In the genomic region with DNA sequence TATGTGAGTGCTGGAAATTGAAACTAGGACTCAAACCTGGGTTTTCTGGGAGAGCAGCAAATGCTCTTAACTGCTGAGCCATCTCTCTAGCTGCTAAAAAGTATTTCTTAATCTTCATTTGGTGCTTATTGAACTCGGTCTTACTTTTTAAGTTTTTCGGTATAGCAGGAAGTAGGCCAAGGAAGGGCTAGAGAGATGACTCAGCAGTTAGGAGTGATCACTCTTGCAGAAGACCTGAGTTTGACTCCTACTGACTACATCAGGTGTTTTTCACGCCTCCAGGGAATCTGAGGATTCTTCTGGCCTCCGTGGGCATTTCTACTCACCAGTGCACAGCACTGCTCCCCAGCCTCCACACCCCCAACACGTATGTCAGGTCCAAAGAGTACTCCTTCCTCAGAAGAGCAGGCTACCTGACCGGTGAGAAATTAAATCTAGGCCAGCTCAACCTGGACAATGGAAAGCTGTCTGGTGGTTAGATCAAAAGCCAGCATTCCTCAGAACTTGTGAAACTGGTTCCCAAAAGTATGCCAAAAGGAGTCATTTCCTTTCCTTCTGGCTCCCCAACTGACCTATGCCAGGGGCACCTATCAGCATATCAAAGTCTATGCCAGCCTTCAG, we compare ENCODE assay signal across 20 mouse cellular contexts. TPM values are rescaled to one million over a fixed set of nuclear protein-coding genes. Genes with fewer than 3 reads are reported as not detected.
DNase-seq lines count a peak whose midpoint lies in the region; ATAC-seq and TF ChIP-seq lines count a peak whose summit lies in the region.
"Had no signal": no experiment of that assay in that cellular context is flagged by ENCODE, and none has a peak within 500 bp of the region (broad histone marks: within the 10 kb centered on the region; RNA-seq: fewer than 3 reads in every experiment).

No protein-coding gene starts in this region.

- H3K4me2 ChIP-seq in kidney, embryonic 15.5 days = no peak overlapping the region
- no peak overlapping the region for H3K4me2 ChIP-seq in stomach, embryonic 16.5 days (ENCODE audit: low read depth, low read length)
- H3K4me2 ChIP-seq: forebrain, embryonic 15.5 days; heart, embryonic 15.5 days; liver, embryonic 13.5 days; midbrain, embryonic 15.5 days had no signal

- WGBS in kidney, embryonic 15.5 days = 80% methylated on average over 6 of the region's 6 CpGs
- 66% methylated on average over 6 of the region's 6 CpGs for WGBS in stomach, embryonic 16.5 days

- no peak overlapping the region for H3K9ac ChIP-seq in kidney, embryonic 15.5 days
- no peak overlapping the region for H3K9ac ChIP-seq in stomach, embryonic 16.5 days (ENCODE audit: low read length)
- H3K9ac ChIP-seq: forebrain, embryonic 15.5 days; heart, embryonic 15.5 days; liver, embryonic 13.5 days; midbrain, embryonic 15.5 days had no signal

- intact Hi-C loops in heart, postnatal 14 days (cut with DNase I) = no loop called here

- H3K27me3 ChIP-seq in kidney, embryonic 15.5 days = no peaks in the 10 kb centered on the region
- H3K27me3 ChIP-seq in stomach, embryonic 16.5 days (ENCODE audit: control insufficient read depth, insufficient read depth, low read length) = no peaks in the 10 kb centered on the region
- H3K27me3 ChIP-seq: forebrain, embryonic 15.5 days; heart, embryonic 15.5 days; liver, embryonic 13.5 days; midbrain, embryonic 15.5 days had no signal

- H3K4me3 ChIP-seq in kidney, embryonic 15.5 days (replicated peaks) = no peak overlapping the region
- no peak overlapping the region for H3K4me3 ChIP-seq in bone marrow macrophage, adult 2 months (ENCODE audit: insufficient read depth, low read length)
- no peak overlapping the region for H3K4me3 ChIP-seq in stomach, embryonic 16.5 days (replicated peaks; ENCODE audit: low read length)
- H3K4me3 ChIP-seq: embryonic facial prominence, embryonic 10.5 days; erythroblast, embryonic 14.5 days; forebrain, embryonic 15.5 days; heart, embryonic 15.5 days; hindbrain, embryonic 10.5 days; left cerebral cortex, adult 2 months; liver, embryonic 13.5 days; midbrain, embryonic 15.5 days had no signal

- peak overlapping the region; percentile 29; the same call in 1 of the 2 replicates for H3K27ac ChIP-seq in kidney, embryonic 15.5 days
- H3K27ac ChIP-seq in bone marrow macrophage, adult 2 months (ENCODE audit: insufficient read depth, low read depth, low read length) = peak overlapping the region; percentile 29; the same call in 1 of the 2 replicates
- H3K27ac ChIP-seq in stomach, embryonic 16.5 days (ENCODE audit: low read length) = peak overlapping the region; percentile 21
- H3K27ac ChIP-seq: embryonic facial prominence, embryonic 10.5 days; forebrain, embryonic 15.5 days; heart, embryonic 15.5 days; hindbrain, embryonic 10.5 days; kidney, postnatal 0 days; left cerebral cortex, adult 2 months; liver, embryonic 13.5 days; midbrain, embryonic 15.5 days had no signal

- no peak for TF ChIP-seq CTCF in bone marrow macrophage, adult 2 months (IDR thresholded peaks at IDR 0.05; ENCODE audit: low read depth, low read length)

- ATAC-seq in kidney, embryonic 15.5 days (replicated peaks; ENCODE audit: low FRiP score) = no peak
- peak; percentile 18; the same call in 1 of the 2 replicates for ATAC-seq in stomach, embryonic 16.5 days (ENCODE audit: insufficient read depth, low FRiP score)
- ATAC-seq: forebrain, embryonic 15.5 days; midbrain, embryonic 15.5 days had no signal

- H3K36me3 ChIP-seq in kidney, embryonic 15.5 days = no peaks in the 10 kb centered on the region
- H3K36me3 ChIP-seq in stomach, embryonic 16.5 days (ENCODE audit: control insufficient read depth, insufficient read depth, low read length) = no peaks in the 10 kb centered on the region
- H3K36me3 ChIP-seq: embryonic facial prominence, embryonic 10.5 days; forebrain, embryonic 15.5 days; heart, embryonic 15.5 days; hindbrain, embryonic 10.5 days; liver, embryonic 13.5 days; midbrain, embryonic 15.5 days had no signal

- 0 out of 2 replicates have a peak, but pooled peaks cover 6% of the 10 kb centered on the region for H3K9me3 ChIP-seq in kidney, embryonic 15.5 days (replicated peaks)
- 0 out of 2 replicates have a peak, but pooled peaks cover 4% of the 10 kb centered on the region for H3K9me3 ChIP-seq in stomach, embryonic 16.5 days (replicated peaks; ENCODE audit: control insufficient read depth, low read length)
- H3K9me3 ChIP-seq: forebrain, embryonic 15.5 days; heart, embryonic 15.5 days; hindbrain, embryonic 10.5 days; liver, embryonic 13.5 days; midbrain, embryonic 15.5 days had no signal

- TF ChIP-seq POLR2A in bone marrow macrophage, adult 2 months (IDR thresholded peaks at IDR 0.05; ENCODE audit: borderline replicate concordance, low read depth, low read length) = no peak

- no peak for DNase-seq in kidney, adult 11 months
- peak; percentile 23 for DNase-seq in testis, postnatal 10 days (ENCODE audit: low spot score)
- DNase-seq in testis, postnatal 14 days (ENCODE audit: low spot score) = no peak
- no peak for DNase-seq in heart, postnatal 14 days
- DNase-seq in layer of hippocampus, adult 18-20 months (ENCODE audit: low spot score in 2 of 2) = no peak
- DNase-seq: cerebellum, adult 18-20 months; liver, embryonic 13.5 days; retina, postnatal 1 day; thymus, postnatal 14 days had no signal

- peaks cover 27% of the 10 kb centered on the region for H3K4me1 ChIP-seq in kidney, embryonic 15.5 days
- H3K4me1 ChIP-seq in bone marrow macrophage, adult 2 months (ENCODE audit: control insufficient read depth, insufficient read depth, low read length) = peaks cover 37% of the 10 kb centered on the region
- H3K4me1 ChIP-seq in stomach, embryonic 16.5 days (ENCODE audit: control insufficient read depth, insufficient read depth, low read length) = peaks cover 3% of the 10 kb centered on the region; the same call in 1 of the 2 replicates
- H3K4me1 ChIP-seq: embryonic facial prominence, embryonic 10.5 days; forebrain, embryonic 15.5 days; midbrain, embryonic 15.5 days had no signal

RNA-seq across cellular contexts. Expression of gene Susd1, which starts 11.9 kb away (rescaled TPM):
- 10.1 and 10.2 TPM in 2 replicates for polyA plus RNA-seq in kidney, embryonic 15.5 days (2015; fragmentation: Nextera tagmentation; extraction: Ambion mirVana)
- polyA plus RNA-seq in bone marrow macrophage, adult 2 months (2012; ENCODE audit: insufficient read depth, insufficient read length, missing spikeins) = 12.2 and 18.1 TPM in 2 replicates
- 8.3 and 11.8 TPM in 2 replicates for polyA plus RNA-seq in stomach, embryonic 16.5 days (2015; fragmentation: Nextera tagmentation; extraction: Ambion mirVana)
- total RNA-seq in heart, postnatal 14 days (2021) = 1 to 10 TPM in 1 of 2 experiments, under 1 TPM in 1; 0.98 to 1.5 TPM
- 1 to 10 TPM; 7.5 to 8.1 TPM for total RNA-seq in layer of hippocampus, adult 18-20 months (2021)
